Mouse (Mus musculus): ENCODE data around the gene Zfr2.

Gene Zfr2

GRCm38 (mm10) chr10:81247804-81248203, 14.8 kb downstream of the Zfr2 start:
- in situ Hi-C loops (cut with MboI, MseI) = no loop called here

- in situ Hi-C loops (cut with MboI, MseI) = no loop called here
These were observed 16.5 kb downstream of the Zfr2 start for GRCm38 (mm10) chr10:81249442-81249841.

DNA sequence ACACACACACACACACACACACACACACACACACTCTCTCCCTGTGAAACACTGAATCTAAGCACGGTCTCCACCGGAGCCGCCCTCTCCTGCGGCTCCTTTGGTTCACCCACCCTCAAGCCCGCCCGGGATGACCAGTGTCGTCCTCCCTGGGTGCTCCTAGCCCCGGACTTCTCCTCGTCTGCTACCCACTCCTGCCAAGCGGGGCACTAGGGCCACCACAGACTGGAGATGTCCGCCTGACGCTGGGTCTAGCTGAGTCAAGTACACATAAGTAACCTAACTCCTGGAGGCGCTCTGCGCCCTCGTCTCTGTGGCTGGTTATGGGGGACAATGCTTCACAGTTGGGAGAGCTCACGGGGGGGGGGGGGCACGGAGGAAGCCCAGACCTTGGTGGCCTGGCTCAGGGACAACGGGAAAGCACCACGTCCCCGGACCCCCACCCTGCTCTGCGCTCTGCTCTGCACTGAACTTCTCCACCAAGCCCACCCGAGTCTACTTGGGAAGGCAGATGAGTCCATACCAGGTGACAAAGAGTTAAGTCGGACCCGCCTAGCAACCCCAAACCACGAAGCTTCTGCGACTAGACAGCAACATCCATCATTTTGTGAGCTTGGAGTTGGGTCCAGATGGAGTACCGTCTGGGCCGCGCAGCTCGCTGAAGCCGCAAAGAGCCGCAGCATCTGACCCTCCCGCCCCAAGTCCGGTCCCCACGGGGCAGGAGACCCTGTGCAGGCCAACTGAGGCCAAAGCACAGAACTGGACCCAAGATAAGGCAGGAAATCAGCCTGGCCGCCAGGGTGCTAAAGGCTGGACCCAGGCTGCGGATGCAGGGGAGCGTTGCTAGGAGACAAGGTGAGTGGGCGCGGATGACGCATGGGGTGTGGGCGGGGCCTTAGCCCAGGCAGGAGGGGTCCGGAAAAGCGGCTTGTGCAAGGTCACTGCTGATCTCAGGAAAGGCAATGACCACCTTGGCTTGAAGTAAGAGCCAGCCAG, 19.8 kb downstream of the Zfr2 start, which contains the start of gene Matk:
Gene Matk (plus strand): TSS at position 512 of the 996 bp plus-strand sequence.
- in situ Hi-C loops (cut with MboI, MseI) = no loop called here

- in situ Hi-C loops (cut with MboI, MseI) = no loop called here
These were observed 21.9 kb downstream of the Zfr2 start for GRCm38 (mm10) chr10:81254886-81255285.

- in situ Hi-C loops (cut with MboI, MseI) = no loop called here
These were observed 24.4 kb downstream of the Zfr2 start for GRCm38 (mm10) chr10:81257158-81258039.

DNA sequence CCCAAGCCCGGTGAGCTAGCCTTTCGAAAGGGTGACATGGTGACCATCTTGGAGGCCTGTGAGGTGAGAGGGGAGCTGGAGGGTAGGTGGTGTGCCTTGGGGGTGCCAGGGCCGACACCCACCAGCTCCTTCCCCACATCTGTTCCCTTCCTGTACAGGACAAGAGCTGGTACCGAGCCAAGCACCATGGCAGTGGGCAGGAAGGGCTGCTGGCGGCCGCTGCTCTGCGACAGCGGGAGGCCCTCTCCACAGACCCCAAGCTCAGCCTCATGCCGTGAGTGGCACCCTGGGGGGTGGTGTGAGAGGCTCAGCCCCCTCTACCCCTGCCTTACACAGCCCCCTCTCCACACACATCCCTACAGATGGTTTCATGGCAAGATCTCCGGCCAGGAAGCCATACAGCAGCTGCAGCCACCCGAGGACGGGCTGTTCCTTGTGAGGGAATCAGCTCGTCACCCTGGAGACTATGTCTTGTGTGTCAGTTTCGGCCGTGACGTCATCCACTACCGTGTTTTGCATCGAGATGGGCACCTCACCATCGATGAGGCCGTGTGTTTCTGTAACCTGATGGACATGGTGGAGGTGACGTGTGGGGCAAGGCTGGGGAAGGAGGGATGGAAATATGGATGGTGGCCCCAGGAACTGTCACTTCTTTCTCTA, 26.4 kb downstream of the Zfr2 start:
- in situ Hi-C loops (cut with MboI, MseI) = no loop called here

- in situ Hi-C loops (cut with MboI, MseI) = no loop called here
These were observed 28.1 kb downstream of the Zfr2 start for GRCm38 (mm10) chr10:81261025-81261424.

- in situ Hi-C loops (cut with MboI, MseI) = no loop called here
These were observed 32.6 kb downstream of the Zfr2 start for GRCm38 (mm10) chr10:81265540-81265939.

GRCm38 (mm10) chr10:81266211-81267105, 33.5 kb downstream of the Zfr2 start, which contains the start of the genes Mrpl54 and Apba3:
TSS of gene Mrpl54 (minus strand) at chr10:81266934.
TSS of gene Apba3 (plus strand) at chr10:81266960.
- in situ Hi-C loops (cut with MboI, MseI) = no loop called here

DNA sequence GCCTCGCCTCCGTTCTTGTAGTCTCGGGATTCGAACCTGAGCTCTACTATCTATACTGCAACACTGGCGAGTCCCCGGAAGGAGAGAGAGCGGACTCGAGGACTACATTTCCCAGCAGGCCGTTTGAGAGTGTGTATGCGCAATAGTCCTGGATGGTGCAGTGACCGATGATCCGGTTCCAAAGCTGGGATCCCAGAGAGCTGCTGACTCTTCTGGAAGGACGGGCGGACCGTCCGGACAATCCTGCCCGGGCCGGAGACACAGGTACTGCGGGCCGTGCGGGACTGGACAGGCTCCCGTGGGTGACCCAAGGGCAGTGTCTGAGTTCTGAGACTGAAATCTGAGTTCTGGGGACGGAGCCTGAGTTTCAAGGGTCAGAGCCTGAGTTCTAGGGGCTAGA, 35.1 kb downstream of the Zfr2 start:
- in situ Hi-C loops (cut with MboI, MseI) = no loop called here

DNA sequence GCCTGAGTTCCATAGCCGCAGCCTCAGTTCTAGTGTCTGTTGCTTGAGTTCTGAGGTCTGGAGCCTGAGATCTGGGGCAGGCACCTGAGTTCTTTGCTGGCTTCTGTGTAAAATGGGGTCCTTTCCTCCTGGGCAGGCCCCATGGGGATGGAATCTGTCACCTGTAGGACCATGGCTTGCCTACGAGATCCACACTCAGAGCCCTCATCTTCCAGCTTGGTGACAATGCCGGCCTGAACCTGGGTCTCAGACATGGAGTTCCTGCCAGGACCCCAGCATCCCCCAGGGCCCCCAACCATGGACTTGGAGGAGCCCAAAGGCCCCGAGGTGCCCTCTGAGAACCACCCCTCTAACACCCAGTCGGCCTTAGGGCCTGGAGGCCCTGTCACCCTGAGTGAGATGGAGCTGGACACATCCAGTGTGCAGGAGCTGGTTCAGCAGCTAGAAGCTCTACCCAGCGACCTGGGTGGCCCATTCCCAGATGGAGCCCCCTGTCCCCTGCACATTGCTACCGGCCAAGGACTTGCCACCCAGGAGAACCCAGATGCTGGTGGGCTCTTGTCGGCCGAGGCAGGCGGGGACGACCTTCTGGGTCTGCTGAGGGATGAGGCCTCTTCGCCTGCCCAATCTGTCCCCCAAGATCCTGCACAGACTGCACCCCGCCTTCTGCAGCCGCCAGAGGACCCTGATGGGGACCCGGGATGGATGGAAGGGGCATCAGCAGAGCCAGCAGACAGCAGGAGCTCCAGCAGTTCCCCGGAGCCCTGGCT, 35.9 kb downstream of the Zfr2 start:
- in situ Hi-C loops (cut with MboI, MseI) = no loop called here

DNA sequence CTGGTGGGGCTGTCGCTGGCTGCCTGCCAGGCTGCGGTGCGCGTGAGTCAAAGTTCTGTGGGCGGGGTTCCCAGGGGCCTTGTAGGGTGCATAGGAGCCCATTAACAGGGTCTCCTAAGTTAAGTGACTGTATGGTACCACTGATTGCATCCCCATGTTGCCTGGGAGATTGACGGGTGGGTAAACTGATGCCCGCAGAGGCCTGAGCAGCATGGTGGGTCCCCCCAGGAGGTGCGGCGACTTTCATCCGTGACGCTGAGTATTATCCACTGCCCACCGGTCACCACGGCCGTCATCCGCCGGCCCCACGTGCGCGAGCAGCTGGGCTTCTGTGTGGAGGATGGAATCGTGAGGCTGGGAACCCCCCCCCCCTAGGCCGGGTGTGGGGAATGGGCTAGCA, 39.4 kb downstream of the Zfr2 start:
- in situ Hi-C loops (cut with MboI, MseI) = loop anchor here (5.0 kb wide), 1 partner anchor 65 kb away; no protein-coding TSS in a partner anchor

DNA sequence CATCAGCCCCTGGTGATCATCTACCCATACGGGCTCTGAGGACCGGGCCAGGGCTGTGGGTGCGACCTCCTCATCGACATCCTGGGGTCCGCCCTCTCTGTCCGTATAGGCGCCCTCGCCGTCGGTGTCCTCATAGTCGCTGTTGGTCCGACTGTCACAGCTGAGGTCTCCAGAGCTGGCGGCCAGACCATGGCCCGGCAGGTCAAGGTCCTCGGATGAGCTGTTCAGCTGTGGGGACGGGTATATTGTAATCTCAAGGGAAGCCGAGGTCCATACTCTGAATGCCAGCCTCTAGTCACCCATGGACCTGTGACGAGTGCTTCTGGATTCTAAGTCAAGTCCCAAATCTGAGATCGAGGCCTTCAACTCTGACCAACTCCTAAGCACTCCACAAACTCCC, 40.9 kb downstream of the Zfr2 start:
- in situ Hi-C loops (cut with MboI, MseI) = loop anchor here (5.0 kb wide), 1 partner anchor 67 kb away; no protein-coding TSS in a partner anchor

DNA sequence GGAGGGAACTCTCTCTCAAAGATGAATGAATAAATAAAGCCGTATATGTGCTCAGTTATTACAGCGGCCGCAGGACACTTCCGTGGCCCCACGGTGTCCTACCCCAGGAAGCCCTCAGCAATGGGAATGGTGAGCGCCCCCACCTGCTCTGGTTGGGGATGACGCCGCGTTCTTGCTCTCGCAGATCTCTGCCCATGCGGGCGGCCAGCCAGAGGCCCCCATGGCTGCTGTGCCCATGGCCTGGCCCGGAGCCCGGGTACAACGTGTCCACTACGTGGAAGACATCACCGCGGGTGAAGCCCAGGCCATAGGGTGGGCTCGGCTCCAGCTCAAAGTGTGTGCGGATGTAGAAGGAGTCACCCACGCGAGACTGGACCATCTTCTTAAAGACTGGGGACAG, 44.7 kb downstream of the Zfr2 start:
- in situ Hi-C loops (cut with MboI, MseI) = no loop called here

GRCm38 (mm10) chr10:81279496-81279895, 46.5 kb downstream of the Zfr2 start:
- in situ Hi-C loops (cut with MboI, MseI) = no loop called here

GRCm38 (mm10) chr10:81284189-81284588, 51.2 kb downstream of the Zfr2 start:
- in situ Hi-C loops (cut with MboI, MseI) = no loop called here

DNA sequence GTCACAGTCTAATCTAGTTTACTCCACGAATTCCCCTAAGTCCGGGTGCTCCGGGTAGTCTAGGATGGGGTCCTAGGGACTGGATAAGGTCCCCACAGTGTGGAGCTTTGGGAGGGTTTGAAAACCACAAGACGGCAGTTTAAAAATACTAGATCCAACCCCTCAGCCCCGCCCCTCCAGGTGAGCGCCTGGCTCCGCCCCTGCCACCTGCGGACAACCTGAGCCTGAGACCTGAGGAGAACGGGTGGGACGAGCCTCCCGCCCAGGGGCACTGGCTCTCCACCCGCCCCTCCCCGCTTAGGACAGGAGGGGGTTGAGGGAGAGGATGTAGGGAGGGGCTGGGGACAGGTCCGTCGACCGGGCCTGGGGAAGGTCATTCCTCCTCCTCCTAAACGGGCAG, 51.8 kb downstream of the Zfr2 start:
- in situ Hi-C loops (cut with MboI, MseI) = loop anchor here (5.0 kb wide), 1 partner anchor 63 kb away; no protein-coding TSS in a partner anchor

DNA sequence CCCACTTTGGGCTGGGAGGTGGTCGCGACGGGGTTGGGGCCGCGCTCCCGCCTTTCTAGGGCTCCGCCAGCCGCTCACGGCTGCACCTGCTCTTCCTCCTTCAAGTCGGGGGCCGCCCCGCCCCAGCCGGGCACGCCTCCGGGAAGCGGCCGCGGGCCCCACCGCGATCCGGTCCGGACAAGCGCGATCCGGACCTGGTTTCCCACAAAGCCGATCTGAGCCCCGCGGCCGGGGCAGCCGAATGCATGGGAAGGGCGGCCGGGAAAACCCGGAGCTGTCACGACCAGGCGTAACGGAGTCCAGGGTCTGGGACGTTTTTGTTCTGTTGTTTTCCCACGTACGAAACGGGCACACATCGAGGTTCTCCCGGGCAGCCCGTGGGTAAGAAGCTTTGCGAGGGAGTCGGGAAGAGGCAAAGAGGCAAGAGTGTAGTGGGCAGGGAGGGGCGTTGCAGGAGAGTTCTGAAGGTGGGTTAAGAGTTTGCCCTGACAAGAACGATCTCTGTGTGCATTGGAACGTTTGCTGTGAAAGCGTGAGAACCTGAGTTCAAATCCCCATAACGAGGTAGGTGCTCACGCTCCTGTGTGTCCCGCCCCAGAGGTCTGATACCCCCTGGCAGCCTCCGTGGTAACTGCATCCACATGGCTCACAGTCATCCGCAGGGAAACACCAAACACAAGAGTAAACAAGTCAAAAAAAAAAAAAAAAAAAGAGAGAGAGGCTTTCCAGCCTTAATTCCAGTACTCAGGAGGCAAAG, 52.9 kb downstream of the Zfr2 start:
- in situ Hi-C loops (cut with MboI, MseI) = loop anchor here (5.0 kb wide), 1 partner anchor 61 kb away; no protein-coding TSS in a partner anchor

GRCm38 (mm10) chr10:81286586-81286985, 53.6 kb downstream of the Zfr2 start:
- in situ Hi-C loops (cut with MboI, MseI) = loop anchor here (5.0 kb wide), 1 partner anchor 61 kb away; no protein-coding TSS in a partner anchor

Measured in regulatory T cell (primary cell).